Mouse (Mus musculus): ENCODE results near the gene P4ha1.

P4ha1 gene

GRCm38 (mm10) chr10:59323488-59324161, 529 bp downstream of the P4ha1 start:
- DNase-seq (ENCODE audit: low spot score) = peak; percentile 39

GRCm38 (mm10) chr10:59324311-59325165, 1.4 kb downstream of the P4ha1 start:
- no peak for DNase-seq (ENCODE audit: low spot score)

GRCm38 (mm10) chr10:59326612-59327315, 3.7 kb downstream of the P4ha1 start:
- no peak for DNase-seq (ENCODE audit: low spot score)

- no peak for DNase-seq (ENCODE audit: low spot score)
Observed at GRCm38 (mm10) chr10:59327316-59327710, 4.2 kb downstream of the P4ha1 start.

GRCm38 (mm10) chr10:59331546-59332256, 8.6 kb downstream of the P4ha1 start:
- DNase-seq (ENCODE audit: low spot score) = no peak

GRCm38 (mm10) chr10:59333400-59333799, 10.3 kb downstream of the P4ha1 start:
- no peak for DNase-seq (ENCODE audit: low spot score)

GRCm38 (mm10) chr10:59334899-59335798, 12.1 kb downstream of the P4ha1 start:
- DNase-seq (ENCODE audit: low spot score) = peak; percentile 58

- no peak for DNase-seq (ENCODE audit: low spot score)
Observed at GRCm38 (mm10) chr10:59336124-59336523, 13.0 kb downstream of the P4ha1 start.

- no peak for DNase-seq (ENCODE audit: low spot score)
Observed at GRCm38 (mm10) chr10:59346560-59346959, 23.5 kb downstream of the P4ha1 start.

GRCm38 (mm10) chr10:59348200-59348599, 25.1 kb downstream of the P4ha1 start:
- DNase-seq (ENCODE audit: low spot score) = no peak

GRCm38 (mm10) chr10:59349536-59349935, 26.4 kb downstream of the P4ha1 start:
- DNase-seq (ENCODE audit: low spot score) = no peak

- no peak for DNase-seq (ENCODE audit: low spot score)
Observed at GRCm38 (mm10) chr10:59353065-59353464, 30.0 kb downstream of the P4ha1 start.

GRCm38 (mm10) chr10:59354120-59354519, 31.0 kb downstream of the P4ha1 start:
- no peak for DNase-seq (ENCODE audit: low spot score)

GRCm38 (mm10) chr10:59355020-59355419, 31.9 kb downstream of the P4ha1 start:
- DNase-seq (ENCODE audit: low spot score) = no peak

GRCm38 (mm10) chr10:59358744-59359143, 35.6 kb downstream of the P4ha1 start:
- DNase-seq (ENCODE audit: low spot score) = no peak

- DNase-seq (ENCODE audit: low spot score) = no peak
Observed at GRCm38 (mm10) chr10:59363208-59363607, 40.1 kb downstream of the P4ha1 start.

- DNase-seq (ENCODE audit: low spot score) = no peak
Observed at GRCm38 (mm10) chr10:59364551-59364950, 41.5 kb downstream of the P4ha1 start.

GRCm38 (mm10) chr10:59365804-59366589, 42.9 kb downstream of the P4ha1 start:
- no peak for DNase-seq (ENCODE audit: low spot score)

- DNase-seq (ENCODE audit: low spot score) = no peak
Observed at GRCm38 (mm10) chr10:59366746-59367145, 43.6 kb downstream of the P4ha1 start.

- no peak for DNase-seq (ENCODE audit: low spot score)
Observed at GRCm38 (mm10) chr10:59367206-59367605, 44.1 kb downstream of the P4ha1 start.
